Mouse (Mus musculus) liver, postnatal 0 days (tissue): ENCODE measurements at regions not wholly inside any gene's neighbourhood (a gene's known extent, or its start where the extent isn't known, plus 50 kb on each side); places are given as distances from the start of the nearest gene placed in this dataset.

ENCODE experiments used
- CTCF ChIP-seq: sonication (generic); IDR thresholded peaks from 2 replicates; pipeline ENCODE4 v1.5.1; 2016; ENCODE audit warnings: antibody characterized with exemption, low read depth
- EP300 ChIP-seq: IDR thresholded peaks from 2 replicates; pipeline ENCODE4 v1.6.1; 2016; ENCODE audit warnings: antibody characterized with exemption, low read depth, mild to moderate bottlenecking

DNA sequence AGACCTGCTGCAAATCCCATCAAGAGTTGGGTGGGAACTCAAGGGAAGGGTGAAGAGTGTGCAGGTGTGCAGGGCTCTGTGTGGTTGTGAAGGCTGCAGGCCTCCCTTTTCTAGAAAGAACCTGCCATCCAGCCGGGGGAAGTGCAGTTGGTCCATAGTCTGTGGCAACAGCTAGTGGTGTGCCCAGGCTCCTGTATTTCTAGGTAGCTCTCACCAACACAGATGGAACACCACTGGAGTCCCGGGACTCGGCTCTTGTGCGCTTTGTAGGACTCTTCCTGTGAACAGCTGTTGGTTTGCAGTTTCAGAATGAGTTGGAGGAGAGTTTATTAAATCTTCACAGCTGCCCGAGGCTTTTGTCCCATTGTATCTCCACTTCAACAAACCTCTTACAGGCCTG lies 248.7 kb upstream of the 9630041A04Rik start:
- TF ChIP-seq CTCF (no peak), EP300 (no peak)
